Mouse (Mus musculus): Measurements from ENCODE around the gene Slc38a10.
A peak's percentile ranks its signal among the peaks of the same experiment; 100 is the strongest.

The Slc38a10 gene

GRCm38 (mm10) chr11:120151113-120151494 lies at the start of gene Slc38a10:
Slc38a10 (minus strand) TSS chr11:120151346.
- DNase-seq (ENCODE audit: low spot score in 2 of 2), result peak; percentile 100

- no peak for DNase-seq (ENCODE audit: low spot score in 2 of 2)
These were observed 49.5 kb upstream of the Slc38a10 start for GRCm38 (mm10) chr11:120200621-120201020.

- no peak for DNase-seq (ENCODE audit: low spot score in 2 of 2)
These were observed 48.6 kb upstream of the Slc38a10 start for GRCm38 (mm10) chr11:120199766-120200165.

GRCm38 (mm10) chr11:120198831-120199230 lies 47.7 kb upstream of the Slc38a10 start:
- DNase-seq (ENCODE audit: low spot score in 2 of 2), result no peak

- no peak for DNase-seq (ENCODE audit: low spot score in 2 of 2)
These were observed 39.6 kb upstream of the Slc38a10 start for GRCm38 (mm10) chr11:120190526-120191412.

- peak; percentile 97 to 99 for DNase-seq (ENCODE audit: low spot score in 2 of 2)
These were observed 38.5 kb upstream of the Slc38a10 start for GRCm38 (mm10) chr11:120189459-120190312.

- peak in 1 of 2 experiments; percentile 65 for DNase-seq (ENCODE audit: low spot score in 2 of 2)
These were observed 37.6 kb upstream of the Slc38a10 start for GRCm38 (mm10) chr11:120188481-120189441.

GRCm38 (mm10) chr11:120188102-120188480 lies 36.9 kb upstream of the Slc38a10 start:
- DNase-seq (ENCODE audit: low spot score in 2 of 2), result peak in 1 of 2 experiments; percentile 42

- no peak for DNase-seq (ENCODE audit: low spot score in 2 of 2)
These were observed 36.3 kb upstream of the Slc38a10 start for GRCm38 (mm10) chr11:120187236-120188101.

GRCm38 (mm10) chr11:120186821-120187235 lies 35.7 kb upstream of the Slc38a10 start:
- DNase-seq (ENCODE audit: low spot score in 2 of 2), result no peak

GRCm38 (mm10) chr11:120186145-120186740 lies 35.1 kb upstream of the Slc38a10 start:
- DNase-seq (ENCODE audit: low spot score in 2 of 2), result no peak

- DNase-seq (ENCODE audit: low spot score in 2 of 2), result peak in 1 of 2 experiments; percentile 32
These were observed 34.4 kb upstream of the Slc38a10 start for GRCm38 (mm10) chr11:120185316-120186141.

- DNase-seq (ENCODE audit: low spot score in 2 of 2), result no peak
These were observed 33.5 kb upstream of the Slc38a10 start for GRCm38 (mm10) chr11:120184371-120185315.

- DNase-seq (ENCODE audit: low spot score in 2 of 2), result no peak
These were observed 32.6 kb upstream of the Slc38a10 start for GRCm38 (mm10) chr11:120183708-120184107.

- no peak for DNase-seq (ENCODE audit: low spot score in 2 of 2)
These were observed 32.0 kb upstream of the Slc38a10 start for GRCm38 (mm10) chr11:120183180-120183579.

GRCm38 (mm10) chr11:120182396-120183030 lies 31.4 kb upstream of the Slc38a10 start:
- DNase-seq (ENCODE audit: low spot score in 2 of 2), result no peak

GRCm38 (mm10) chr11:120181379-120181778 lies 30.2 kb upstream of the Slc38a10 start:
- no peak for DNase-seq (ENCODE audit: low spot score in 2 of 2)
